Mouse (Mus musculus): ENCODE results near the gene Rhbdd2. TPM values are rescaled to one million over a fixed set of nuclear protein-coding genes. Genes with fewer than 3 reads are reported as not detected.

Gene Rhbdd2
- polyA plus RNA-seq, 1 experiment from 2014 or later: 89.3 TPM

- no peaks in the 10 kb centered on the region for H3K9me3 ChIP-seq
Observed at GRCm38 (mm10) chr5:135693281-135693853, 60.9 kb downstream of the Rhbdd2 start.

DNA sequence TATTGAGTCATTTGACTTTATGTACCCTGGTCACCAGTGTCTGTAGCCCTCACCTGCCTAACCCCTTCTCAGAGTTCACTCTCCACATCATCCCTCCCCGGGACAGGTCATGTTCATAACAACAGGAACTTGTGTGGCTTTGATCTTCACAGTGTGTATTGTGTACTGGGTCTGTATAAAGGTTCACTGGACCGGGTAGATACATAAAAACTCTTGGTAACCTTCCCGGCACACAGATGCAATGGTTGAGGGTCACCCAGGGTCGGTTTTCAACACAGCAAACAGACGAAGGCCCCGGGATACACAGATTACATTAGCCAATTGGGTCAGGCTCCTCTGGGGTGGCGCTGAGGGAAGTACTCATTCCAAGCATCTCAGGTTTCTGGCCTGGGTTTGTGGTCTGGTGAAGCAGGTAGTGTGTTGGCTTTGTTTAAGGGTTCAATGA lies 62.9 kb downstream of the Rhbdd2 start:
- ATAC-seq (ENCODE audit: low FRiP score): no peak
- Histone ChIP-seq H3K9me3 (no peaks in the 10 kb centered on the region), H3K36me3 (peaks cover 16% of the 10 kb centered on the region), H3K4me2 (no peak overlapping the region), H3K4me3 (no peak overlapping the region), H3K4me1 (replicated peaks) (peaks cover 25% of the 10 kb centered on the region), H3K27ac (no peak overlapping the region), H3K27me3 (no peaks in the 10 kb centered on the region), H3K9ac (no peak overlapping the region)
- WGBS: 69% methylated on average over 7 of the region's 7 CpGs

More at GRCm38 (mm10) chr5:135693281-135693853, 60.9 kb downstream of the Rhbdd2 start:
- no peak overlapping the region for H3K27ac ChIP-seq
- H3K9ac ChIP-seq: no peak overlapping the region
- no peak overlapping the region for H3K4me3 ChIP-seq
- H3K4me2 ChIP-seq: no peak overlapping the region
- WGBS: 96% methylated on average over 5 of the region's 5 CpGs
- peaks cover 36% of the 10 kb centered on the region for H3K4me1 ChIP-seq (replicated peaks)
- peaks cover 2% of the 10 kb centered on the region; the same call in 1 of the 2 replicates for H3K36me3 ChIP-seq
- no peaks in the 10 kb centered on the region for H3K27me3 ChIP-seq
- no peak for ATAC-seq (ENCODE audit: low FRiP score)

Other genes with a start within 250 kb of the Rhbdd2 start
- 11.1 TPM in 2 replicates for gene Pom121, start 238.1 kb upstream of the Rhbdd2 start, polyA plus RNA-seq (2015; fragmentation: Nextera tagmentation; extraction: Ambion mirVana)
- gene Hip1, start 87.5 kb upstream of the Rhbdd2 start, polyA plus RNA-seq (2015; fragmentation: Nextera tagmentation; extraction: Ambion mirVana): 38.4 and 38.5 TPM in 2 replicates
- gene Ccl26, start 69.0 kb upstream of the Rhbdd2 start, polyA plus RNA-seq (2015; fragmentation: Nextera tagmentation; extraction: Ambion mirVana): not detected in 2 replicates
- gene Ccl24, start 59.6 kb upstream of the Rhbdd2 start, polyA plus RNA-seq (2015; fragmentation: Nextera tagmentation; extraction: Ambion mirVana): 3.7 and 4.4 TPM in 2 replicates
- gene Por, start 37.4 kb downstream of the Rhbdd2 start, polyA plus RNA-seq (2015; fragmentation: Nextera tagmentation; extraction: Ambion mirVana): 107 TPM in 2 replicates
- 80.6 and 80.8 TPM in 2 replicates for gene Tmem120a, start 111.8 kb downstream of the Rhbdd2 start, polyA plus RNA-seq (2015; fragmentation: Nextera tagmentation; extraction: Ambion mirVana)
- gene Styxl1, start 145.8 kb downstream of the Rhbdd2 start, polyA plus RNA-seq (2015; fragmentation: Nextera tagmentation; extraction: Ambion mirVana): 0.25 and 0.65 TPM in 2 replicates
- gene Mdh2, start 145.9 kb downstream of the Rhbdd2 start, polyA plus RNA-seq (2015; fragmentation: Nextera tagmentation; extraction: Ambion mirVana): 593 and 594 TPM in 2 replicates
- 88.0 and 90.6 TPM in 2 replicates for gene Srrm3, start 174.3 kb downstream of the Rhbdd2 start, polyA plus RNA-seq (2015; fragmentation: Nextera tagmentation; extraction: Ambion mirVana)